Mouse (Mus musculus): ENCODE data around the gene Foxe1. TPM values are rescaled to one million over a fixed set of nuclear protein-coding genes. Genes with fewer than 3 reads are reported as not detected.

The Foxe1 gene
- not detected in 2 replicates for polyA plus RNA-seq (2014; fragmentation: Nextera tagmentation; extraction: Ambion mirVana)

DNA sequence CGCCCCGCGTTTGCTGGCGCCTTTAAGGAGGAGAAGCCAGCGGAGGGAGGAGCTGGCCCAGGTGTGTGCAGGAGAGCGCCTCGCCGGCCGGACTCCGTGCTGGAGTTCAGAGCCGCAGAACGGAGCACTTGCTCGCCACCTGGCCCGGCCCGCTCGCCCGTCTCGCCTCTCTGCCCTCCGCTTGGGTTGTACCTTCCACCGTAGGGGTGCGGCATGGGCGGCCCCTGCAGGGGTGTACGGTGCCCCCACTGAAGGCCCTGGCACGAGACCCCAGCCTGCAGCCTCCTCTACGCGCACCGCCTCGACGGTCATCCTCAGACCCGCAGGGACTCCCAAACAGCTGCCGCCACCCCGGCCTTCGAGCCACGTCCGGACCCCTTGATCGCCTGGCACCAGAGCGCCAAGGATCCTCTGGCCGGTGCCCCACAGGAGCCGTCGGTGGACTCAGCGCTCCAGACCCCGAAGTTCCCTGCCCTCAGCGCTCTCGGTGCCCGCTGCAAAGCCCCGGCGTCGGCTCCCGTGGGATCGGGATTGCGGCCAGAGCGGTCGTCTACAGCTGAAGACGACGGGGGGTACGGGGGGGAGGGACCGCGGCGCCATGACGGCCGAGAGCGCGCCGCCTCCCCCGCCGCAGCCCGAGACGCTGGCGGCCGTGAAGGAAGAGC is at the start of gene Foxe1:
Foxe1 (plus strand) TSS at position 14 of the 665 bp plus-strand sequence.
- Histone ChIP-seq H3K27me3 (ENCODE audit: insufficient read depth, low read length) (peaks cover 100% of the 10 kb centered on the region), H3K4me3 (ENCODE audit: low read depth, low read length) (peak within 1 kb of the TSS; percentile 35), H3K4me2 (peak within 1 kb of the TSS; percentile 56), H3K9me3 (ENCODE audit: low read depth, low read length) (no peaks in the 10 kb centered on the region), H3K4me1 (ENCODE audit: insufficient read depth) (no peaks in the 10 kb centered on the region), H3K9ac (no peak within 1 kb of the TSS; the same call in 1 of the 2 replicates), H3K36me3 (ENCODE audit: insufficient read depth) (no peaks in the 10 kb centered on the region), H3K27ac (ENCODE audit: low read depth) (no peak within 1 kb of the TSS)
- ATAC-seq (ENCODE audit: insufficient read depth) (peak; percentile 51; the same call in 1 of the 2 replicates), DNase-seq (no peak)
- 2% methylated on average over 68 of the region's 70 CpGs for WGBS
- TF ChIP-seq CTCF (IDR thresholded peaks at IDR 0.05; ENCODE audit: low read depth): no peak

DNA sequence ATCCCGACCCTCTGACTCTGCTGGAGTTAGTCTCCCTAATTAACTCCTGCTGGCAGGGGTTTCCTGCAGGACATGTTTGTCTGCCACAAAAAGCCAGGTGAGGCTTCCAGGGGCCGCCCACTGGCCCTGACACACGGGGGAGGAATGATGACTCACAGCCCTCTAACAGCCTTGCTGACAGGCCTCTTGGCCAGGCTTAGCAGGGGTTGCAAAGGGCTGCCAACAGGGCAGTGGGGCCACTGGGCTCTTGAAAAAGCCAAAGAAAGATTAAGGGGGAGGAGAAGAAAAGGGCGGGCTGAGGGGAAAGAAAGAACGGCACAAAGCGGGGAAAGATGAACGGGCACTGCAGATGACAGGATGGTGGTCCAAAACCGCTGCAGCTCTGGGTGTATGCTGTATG is 39.3 kb upstream of the Foxe1 start:
- H3K27me3 ChIP-seq (ENCODE audit: insufficient read depth, low read length): no peaks in the 10 kb centered on the region
- H3K4me2 ChIP-seq: peak overlapping the region; percentile 83
- H3K4me1 ChIP-seq (ENCODE audit: insufficient read depth): no peaks in the 10 kb centered on the region
- H3K36me3 ChIP-seq (ENCODE audit: insufficient read depth): no peaks in the 10 kb centered on the region
- peak overlapping the region; percentile 73 for H3K4me3 ChIP-seq (ENCODE audit: low read depth, low read length)
- no peak overlapping the region for H3K9ac ChIP-seq
- no peak for TF ChIP-seq CTCF (IDR thresholded peaks at IDR 0.05; ENCODE audit: low read depth)
- no peak for ATAC-seq (ENCODE audit: insufficient read depth)
- WGBS: 4% methylated on average over 8 of the region's 8 CpGs
- no peaks in the 10 kb centered on the region for H3K9me3 ChIP-seq (ENCODE audit: low read depth, low read length)
- DNase-seq: peak; percentile 21
- H3K27ac ChIP-seq (ENCODE audit: low read depth): no peak overlapping the region

DNA sequence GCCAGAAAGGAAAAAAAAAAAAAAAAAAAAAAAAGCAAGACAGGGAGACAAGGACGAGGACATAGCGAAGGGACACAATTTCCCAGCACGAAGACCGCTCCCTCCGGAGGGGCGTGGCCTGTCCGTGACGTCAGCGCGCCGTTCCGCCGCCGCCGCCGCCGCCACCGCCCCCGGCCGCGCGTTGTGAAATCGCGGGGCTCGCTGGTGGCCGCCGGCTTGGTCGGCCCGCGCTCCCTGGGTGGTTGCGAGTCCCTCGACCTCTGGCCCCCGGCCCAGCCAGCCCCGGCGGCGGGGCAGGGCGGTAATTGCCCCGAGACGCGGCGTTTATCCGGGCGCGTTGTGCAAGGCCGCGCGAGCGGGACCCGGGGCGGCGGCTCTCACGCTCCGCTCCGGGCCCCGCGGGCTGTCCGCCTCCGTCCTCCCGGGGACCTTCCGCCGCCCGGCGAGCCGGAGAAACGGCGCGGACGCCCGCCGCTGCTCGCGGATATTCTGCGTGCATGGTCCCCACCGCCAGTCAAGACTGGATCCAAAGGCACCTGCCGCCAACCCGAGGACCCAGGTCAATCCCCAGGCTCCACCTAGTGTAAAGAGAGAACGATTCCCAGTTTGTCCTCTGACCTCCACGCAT is 38.5 kb upstream of the Foxe1 start:
- Histone ChIP-seq H3K4me1 (ENCODE audit: insufficient read depth) (no peaks in the 10 kb centered on the region), H3K27ac (ENCODE audit: low read depth) (no peak overlapping the region), H3K27me3 (ENCODE audit: insufficient read depth, low read length) (no peaks in the 10 kb centered on the region), H3K9me3 (ENCODE audit: low read depth, low read length) (no peaks in the 10 kb centered on the region), H3K4me3 (ENCODE audit: low read depth, low read length) (peak overlapping the region; percentile 73), H3K9ac (peak overlapping the region; percentile 68), H3K36me3 (ENCODE audit: insufficient read depth) (no peaks in the 10 kb centered on the region), H3K4me2 (peak overlapping the region; percentile 83)
- peak; percentile 79 for ATAC-seq (ENCODE audit: insufficient read depth)
- peak; percentile 90 for DNase-seq
- peak; percentile 37; the same call in 1 of the 2 replicates for TF ChIP-seq CTCF (IDR thresholded peaks at IDR 0.05; ENCODE audit: low read depth)
- WGBS: under 1% methylated on average over 57 of the region's 78 CpGs

DNA sequence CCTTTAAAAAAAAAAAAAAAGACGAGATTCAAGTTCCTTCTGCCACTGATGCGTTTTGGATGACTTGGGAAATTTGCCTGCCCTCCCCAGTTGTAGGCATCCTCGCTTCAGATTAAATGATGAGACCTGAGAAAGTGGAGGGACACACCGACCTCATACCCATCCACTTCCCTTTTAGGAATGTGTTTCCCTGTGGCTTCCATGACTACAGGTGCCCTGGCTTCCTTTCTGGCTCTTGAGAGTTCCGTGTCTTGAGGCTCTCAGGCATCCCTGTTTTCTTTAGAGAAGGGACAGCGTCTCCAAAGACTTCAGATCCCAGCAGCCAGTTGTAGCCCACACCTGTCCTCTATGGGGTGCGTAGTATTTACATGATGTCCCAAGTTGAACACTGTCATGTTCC is 38.0 kb upstream of the Foxe1 start:
- Histone ChIP-seq H3K9ac (peak overlapping the region; percentile 68; the same call in 1 of the 2 replicates), H3K4me1 (ENCODE audit: insufficient read depth) (no peaks in the 10 kb centered on the region), H3K9me3 (ENCODE audit: low read depth, low read length) (no peaks in the 10 kb centered on the region), H3K27ac (ENCODE audit: low read depth) (no peak overlapping the region), H3K36me3 (ENCODE audit: insufficient read depth) (no peaks in the 10 kb centered on the region), H3K4me2 (peak overlapping the region; percentile 83), H3K27me3 (ENCODE audit: insufficient read depth, low read length) (no peaks in the 10 kb centered on the region), H3K4me3 (ENCODE audit: low read depth, low read length) (peak overlapping the region; percentile 73)
- TF ChIP-seq CTCF (IDR thresholded peaks at IDR 0.05; ENCODE audit: low read depth): no peak
- no peak for ATAC-seq (ENCODE audit: insufficient read depth)
- WGBS: 22% methylated on average over 7 of the region's 7 CpGs
- no peak for DNase-seq

DNA sequence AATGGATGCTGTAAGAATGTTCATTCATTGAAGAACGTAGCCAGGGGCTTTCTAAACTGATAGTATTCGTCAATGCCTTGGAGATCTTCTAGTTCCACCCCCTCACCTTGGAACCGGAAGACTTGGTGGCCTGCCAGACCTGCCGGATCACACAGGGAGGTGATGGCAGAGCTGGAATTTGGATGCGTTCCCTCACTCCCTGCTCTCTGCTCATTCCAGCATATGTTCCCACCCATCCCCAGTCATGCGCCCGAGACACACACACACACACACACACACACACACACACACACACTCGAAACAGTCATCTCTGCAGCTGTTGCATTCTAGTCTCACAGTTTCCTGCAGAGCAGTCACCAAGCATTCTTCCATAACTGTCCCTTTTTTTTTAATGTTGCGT is 36.1 kb upstream of the Foxe1 start:
- DNase-seq (peak; percentile 75), ATAC-seq (ENCODE audit: insufficient read depth) (peak; percentile 44)
- H3K36me3 ChIP-seq (ENCODE audit: insufficient read depth): no peaks in the 10 kb centered on the region
- no peak overlapping the region for H3K9ac ChIP-seq
- H3K27me3 ChIP-seq (ENCODE audit: insufficient read depth, low read length): no peaks in the 10 kb centered on the region
- H3K4me3 ChIP-seq (ENCODE audit: low read depth, low read length): no peak overlapping the region
- TF ChIP-seq CTCF (IDR thresholded peaks at IDR 0.05; ENCODE audit: low read depth): no peak
- no peaks in the 10 kb centered on the region for H3K4me1 ChIP-seq (ENCODE audit: insufficient read depth)
- no peak overlapping the region for H3K27ac ChIP-seq (ENCODE audit: low read depth)
- no peak overlapping the region for H3K4me2 ChIP-seq
- no peaks in the 10 kb centered on the region for H3K9me3 ChIP-seq (ENCODE audit: low read depth, low read length)
- 29% methylated on average over 9 of the region's 9 CpGs for WGBS

DNA sequence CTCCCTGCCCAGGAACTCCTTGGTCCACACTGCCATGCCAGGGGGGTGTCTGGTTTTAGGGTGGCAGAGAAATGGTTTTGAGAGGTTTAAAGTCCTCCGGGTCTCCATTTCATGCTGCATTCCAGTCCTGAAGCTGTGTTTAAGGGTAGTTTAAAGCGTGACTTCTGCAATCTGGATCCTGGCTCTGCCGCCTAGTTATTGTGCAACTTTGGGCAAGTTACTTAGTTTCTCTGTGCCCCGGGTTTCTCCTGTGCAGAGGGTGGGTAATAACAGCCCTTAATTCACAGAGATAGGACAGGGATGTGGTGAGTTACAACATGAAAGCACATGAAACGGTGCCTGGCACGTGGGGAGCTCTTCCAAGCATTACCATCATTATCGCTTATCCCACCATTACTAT is 35.5 kb upstream of the Foxe1 start:
- Histone ChIP-seq H3K4me1 (ENCODE audit: insufficient read depth) (no peaks in the 10 kb centered on the region), H3K4me2 (no peak overlapping the region), H3K9ac (no peak overlapping the region), H3K9me3 (ENCODE audit: low read depth, low read length) (no peaks in the 10 kb centered on the region), H3K4me3 (ENCODE audit: low read depth, low read length) (no peak overlapping the region), H3K36me3 (ENCODE audit: insufficient read depth) (no peaks in the 10 kb centered on the region), H3K27me3 (ENCODE audit: insufficient read depth, low read length) (no peaks in the 10 kb centered on the region), H3K27ac (ENCODE audit: low read depth) (no peak overlapping the region)
- no peak for TF ChIP-seq CTCF (IDR thresholded peaks at IDR 0.05; ENCODE audit: low read depth)
- DNase-seq (no peak), ATAC-seq (ENCODE audit: insufficient read depth) (no peak)
- 77% methylated on average over 7 of the region's 7 CpGs for WGBS

DNA sequence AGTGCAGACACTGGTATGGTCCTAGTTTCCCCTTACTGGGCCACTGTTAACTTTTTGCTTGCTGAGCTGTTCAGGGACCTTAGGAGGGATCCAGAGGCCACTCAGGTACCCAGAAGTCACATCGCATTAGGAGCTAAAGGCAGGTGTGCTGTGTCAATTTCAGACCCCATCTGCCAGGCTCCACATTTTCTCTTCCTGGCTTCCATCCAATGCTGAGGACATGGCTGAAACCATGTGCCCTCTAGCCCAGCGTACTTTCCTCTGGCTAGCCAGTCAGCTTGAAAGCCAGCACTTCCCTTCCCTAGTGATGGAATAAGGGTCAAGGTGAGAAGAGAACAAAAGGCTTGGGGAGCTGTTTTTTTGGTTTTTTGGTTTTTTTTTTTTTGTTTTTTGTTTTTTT is 31.8 kb upstream of the Foxe1 start:
- ATAC-seq (ENCODE audit: insufficient read depth): no peak

More for the DNA sequence above, 31.8 kb upstream of the Foxe1 start:
- TF ChIP-seq CTCF (IDR thresholded peaks at IDR 0.05; ENCODE audit: low read depth): no peak
- no peak for DNase-seq
- 68% methylated on average over 2 of the region's 2 CpGs for WGBS
- Histone ChIP-seq H3K27me3 (ENCODE audit: insufficient read depth, low read length) (no peaks in the 10 kb centered on the region), H3K4me2 (no peak overlapping the region), H3K4me1 (ENCODE audit: insufficient read depth) (no peaks in the 10 kb centered on the region), H3K9me3 (ENCODE audit: low read depth, low read length) (no peaks in the 10 kb centered on the region), H3K4me3 (ENCODE audit: low read depth, low read length) (no peak overlapping the region), H3K9ac (no peak overlapping the region), H3K27ac (ENCODE audit: low read depth) (no peak overlapping the region), H3K36me3 (ENCODE audit: insufficient read depth) (no peaks in the 10 kb centered on the region)
